Mouse (Mus musculus) liver, embryonic 12.5 days (tissue): Measurements from ENCODE around the gene Itih4. TPM values are rescaled to one million over a fixed set of nuclear protein-coding genes. Genes with fewer than 3 reads are reported as not detected.
A peak's percentile ranks its signal among the peaks of the same experiment; 100 is the strongest.

ENCODE experiments used
- ATAC-seq: fragments of 200-750 bp; cut with Nextera tagmentation; 2 replicates; pipeline ENCODE4 v1.8.0; 2017; ENCODE audit warnings: moderate number of reproducible peaks, mild to moderate bottlenecking, moderate library complexity
- H3K27ac ChIP-seq: fragments of 300-500 bp; sonication (generic); 2 replicates; pipeline ENCODE4 v1.5.1; 2016; ENCODE audit warnings: mild to moderate bottlenecking
- H3K27me3 ChIP-seq: fragments of 300-500 bp; sonication (generic); replicated peaks from 2 replicates; pipeline ENCODE4 v1.6.1; 2016; ENCODE audit warnings: mild to moderate bottlenecking, moderate library complexity
- H3K36me3 ChIP-seq: fragments of 300-500 bp; sonication (generic); 2 replicates; pipeline ENCODE4 v1.6.1; 2016; ENCODE audit warnings: mild to moderate bottlenecking, moderate library complexity
- H3K4me1 ChIP-seq: fragments of 300-500 bp; sonication (generic); 2 replicates; pipeline ENCODE4 v1.6.1; 2016
- H3K4me2 ChIP-seq: fragments of 300-500 bp; sonication (generic); 2 replicates; pipeline ENCODE4 v1.6.1; 2016; ENCODE audit warnings: mild to moderate bottlenecking, moderate library complexity
- H3K4me3 ChIP-seq: fragments of 300-500 bp; sonication (generic); 2 replicates; pipeline ENCODE4 v1.5.1; 2016; ENCODE audit warnings: mild to moderate bottlenecking, moderate library complexity
- H3K9ac ChIP-seq: fragments of 300-500 bp; sonication (generic); 2 replicates; pipeline ENCODE4 v1.6.1; 2016; ENCODE audit warnings: mild to moderate bottlenecking, moderate library complexity
- H3K9me3 ChIP-seq: fragments of 300-500 bp; sonication (generic); replicated peaks from 2 replicates; pipeline ENCODE4 v1.6.1; 2016; ENCODE audit warnings: mild to moderate bottlenecking, moderate library complexity
- WGBS: fragments of 180-500 bp; shearing (Covaris S2); methylation state at CpG from one replicate; pipeline ENCODE4 v1.1.7; 2016; ENCODE audit not compliant: insufficient replicate concordance; 5-methylcytosine and 5-hydroxymethylcytosine counted together
- polyA plus RNA-seq: library from polyadenylated mRNA; unstranded; fragments of >200 nt; fragmentation: Nextera tagmentation; extraction: Ambion mirVana; gene quantifications from 2 replicates; pipeline ENCODE4 v1.2.1, GENCODE M21; 2016

Gene Itih4
- 8.8 and 9.2 TPM in 2 replicates for polyA plus RNA-seq

- no peaks in the 10 kb centered on the region for H3K9me3 ChIP-seq
- H3K4me1 ChIP-seq: peaks cover 14% of the 10 kb centered on the region
- no peak within 1 kb of the TSS for H3K4me2 ChIP-seq
- H3K27ac ChIP-seq: 0 out of 2 replicates have a peak within 1 kb of the TSS, but pooled peaks have one; percentile 26
- no peak within 1 kb of the TSS for H3K4me3 ChIP-seq
- no peak within 1 kb of the TSS for H3K9ac ChIP-seq
- no peaks in the 10 kb centered on the region for H3K27me3 ChIP-seq
- WGBS: 66% methylated on average over 3 of the region's 3 CpGs
- no peak for ATAC-seq
- no peaks in the 10 kb centered on the region for H3K36me3 ChIP-seq
These were observed at the start of gene Itih4 for GRCm38 (mm10) chr14:30886204-30886603. Gene Itih4, plus strand, starts transcription at chr14:30886476.

GRCm38 (mm10) chr14:30837416-30837996, 48.8 kb upstream of the Itih4 start:
- H3K36me3 ChIP-seq: peaks cover 34% of the 10 kb centered on the region
- H3K27me3 ChIP-seq: no peaks in the 10 kb centered on the region
- no peak overlapping the region for H3K27ac ChIP-seq
- no peak overlapping the region for H3K9ac ChIP-seq
- H3K4me1 ChIP-seq: peaks cover 5% of the 10 kb centered on the region; the same call in 1 of the 2 replicates
- no peaks in the 10 kb centered on the region for H3K9me3 ChIP-seq
- H3K4me3 ChIP-seq: no peak overlapping the region
- no peak for ATAC-seq
- no peak overlapping the region for H3K4me2 ChIP-seq
- 72% methylated on average over 14 of the region's 14 CpGs for WGBS

GRCm38 (mm10) chr14:30843701-30844100, 42.6 kb upstream of the Itih4 start:
- no peaks in the 10 kb centered on the region for H3K27me3 ChIP-seq
- no peaks in the 10 kb centered on the region for H3K4me1 ChIP-seq
- H3K36me3 ChIP-seq: peaks cover 11% of the 10 kb centered on the region
- no peak overlapping the region for H3K4me2 ChIP-seq
- H3K9me3 ChIP-seq: no peaks in the 10 kb centered on the region
- H3K9ac ChIP-seq: no peak overlapping the region
- H3K4me3 ChIP-seq: no peak overlapping the region
- 70% methylated on average over 3 of the region's 3 CpGs for WGBS
- no peak overlapping the region for H3K27ac ChIP-seq
- no peak for ATAC-seq

GRCm38 (mm10) chr14:30850504-30850903, 35.8 kb upstream of the Itih4 start:
- no peaks in the 10 kb centered on the region for H3K4me1 ChIP-seq
- no peak overlapping the region for H3K4me3 ChIP-seq
- H3K27ac ChIP-seq: no peak overlapping the region
- no peak overlapping the region for H3K9ac ChIP-seq
- H3K9me3 ChIP-seq: no peaks in the 10 kb centered on the region
- no peak for ATAC-seq
- H3K4me2 ChIP-seq: no peak overlapping the region
- H3K27me3 ChIP-seq: no peaks in the 10 kb centered on the region
- 81% methylated on average over 5 of the region's 5 CpGs for WGBS
- H3K36me3 ChIP-seq: no peaks in the 10 kb centered on the region

GRCm38 (mm10) chr14:30852325-30852724, 34.0 kb upstream of the Itih4 start:
- Histone ChIP-seq H3K9me3 (no peaks in the 10 kb centered on the region), H3K9ac (no peak overlapping the region), H3K36me3 (no peaks in the 10 kb centered on the region), H3K27me3 (no peaks in the 10 kb centered on the region), H3K4me3 (no peak overlapping the region), H3K4me2 (no peak overlapping the region), H3K4me1 (0 out of 2 replicates have a peak, but pooled peaks cover 8% of the 10 kb centered on the region), H3K27ac (no peak overlapping the region)
- 77% methylated on average over 5 of the region's 5 CpGs for WGBS
- no peak for ATAC-seq

- no peaks in the 10 kb centered on the region for H3K27me3 ChIP-seq
- no peaks in the 10 kb centered on the region for H3K9me3 ChIP-seq
- H3K27ac ChIP-seq: no peak overlapping the region
- ATAC-seq: no peak
- H3K9ac ChIP-seq: no peak overlapping the region
- WGBS: 88% methylated on average over 3 of the region's 3 CpGs
- H3K4me3 ChIP-seq: no peak overlapping the region
- H3K4me2 ChIP-seq: no peak overlapping the region
- no peaks in the 10 kb centered on the region for H3K36me3 ChIP-seq
- H3K4me1 ChIP-seq: 0 out of 2 replicates have a peak, but pooled peaks cover 8% of the 10 kb centered on the region
These were observed 31.0 kb upstream of the Itih4 start for GRCm38 (mm10) chr14:30855316-30855715.

GRCm38 (mm10) chr14:30856885-30857507, 29.3 kb upstream of the Itih4 start:
- 48% methylated on average over 10 of the region's 10 CpGs for WGBS
- ATAC-seq: no peak
- no peak overlapping the region for H3K4me2 ChIP-seq
- H3K36me3 ChIP-seq: no peaks in the 10 kb centered on the region
- H3K27ac ChIP-seq: no peak overlapping the region
- H3K27me3 ChIP-seq: no peaks in the 10 kb centered on the region
- no peak overlapping the region for H3K4me3 ChIP-seq
- no peak overlapping the region for H3K9ac ChIP-seq
- H3K4me1 ChIP-seq: peaks cover 17% of the 10 kb centered on the region; the same call in 1 of the 2 replicates
- H3K9me3 ChIP-seq: no peaks in the 10 kb centered on the region

- ATAC-seq: no peak
- no peaks in the 10 kb centered on the region for H3K9me3 ChIP-seq
- no peaks in the 10 kb centered on the region for H3K36me3 ChIP-seq
- peaks cover 21% of the 10 kb centered on the region; the same call in 1 of the 2 replicates for H3K4me1 ChIP-seq
- no peak overlapping the region for H3K4me3 ChIP-seq
- WGBS: 56% methylated on average over 4 of the region's 4 CpGs
- no peak overlapping the region for H3K27ac ChIP-seq
- no peak overlapping the region for H3K4me2 ChIP-seq
- no peaks in the 10 kb centered on the region for H3K27me3 ChIP-seq
- H3K9ac ChIP-seq: no peak overlapping the region
These were observed 28.3 kb upstream of the Itih4 start for GRCm38 (mm10) chr14:30857990-30858389.

GRCm38 (mm10) chr14:30861421-30862125, 24.7 kb upstream of the Itih4 start:
- peak overlapping the region; percentile 12; the same call in 1 of the 2 replicates for H3K4me2 ChIP-seq
- ATAC-seq: no peak
- no peak overlapping the region for H3K9ac ChIP-seq
- no peak overlapping the region for H3K4me3 ChIP-seq
- H3K4me1 ChIP-seq: peaks cover 21% of the 10 kb centered on the region; the same call in 1 of the 2 replicates
- 66% methylated on average over 16 of the region's 16 CpGs for WGBS
- peak overlapping the region; percentile 52 for H3K27ac ChIP-seq
- H3K27me3 ChIP-seq: no peaks in the 10 kb centered on the region
- H3K36me3 ChIP-seq: peaks cover 23% of the 10 kb centered on the region
- H3K9me3 ChIP-seq: no peaks in the 10 kb centered on the region

GRCm38 (mm10) chr14:30862368-30862767, 23.9 kb upstream of the Itih4 start:
- Histone ChIP-seq H3K9ac (no peak overlapping the region), H3K9me3 (no peaks in the 10 kb centered on the region), H3K27me3 (no peaks in the 10 kb centered on the region), H3K4me3 (no peak overlapping the region), H3K27ac (peak overlapping the region; percentile 52; the same call in 1 of the 2 replicates), H3K4me1 (peaks cover 13% of the 10 kb centered on the region; the same call in 1 of the 2 replicates), H3K36me3 (peaks cover 26% of the 10 kb centered on the region), H3K4me2 (no peak overlapping the region)
- WGBS: 78% methylated on average over 9 of the region's 9 CpGs
- no peak for ATAC-seq

- Histone ChIP-seq H3K9ac (no peak overlapping the region), H3K27ac (no peak overlapping the region), H3K9me3 (no peaks in the 10 kb centered on the region), H3K4me2 (no peak overlapping the region), H3K4me3 (no peak overlapping the region), H3K4me1 (peaks cover 31% of the 10 kb centered on the region), H3K36me3 (peaks cover 29% of the 10 kb centered on the region), H3K27me3 (no peaks in the 10 kb centered on the region)
- WGBS: 67% methylated on average over 3 of the region's 3 CpGs
- ATAC-seq: no peak
These were observed 21.0 kb upstream of the Itih4 start for GRCm38 (mm10) chr14:30865311-30865710.

GRCm38 (mm10) chr14:30867042-30867441, 19.2 kb upstream of the Itih4 start:
- 21% methylated on average over 5 of the region's 5 CpGs for WGBS
- Histone ChIP-seq H3K27me3 (no peaks in the 10 kb centered on the region), H3K9me3 (no peaks in the 10 kb centered on the region), H3K4me3 (no peak overlapping the region), H3K4me2 (no peak overlapping the region), H3K4me1 (peaks cover 28% of the 10 kb centered on the region), H3K36me3 (peaks cover 37% of the 10 kb centered on the region), H3K27ac (no peak overlapping the region), H3K9ac (no peak overlapping the region)
- ATAC-seq: peak; percentile 23; the same call in 1 of the 2 replicates
